ENCODE assay signal across 11 mouse cellular contexts in the genomic region with DNA sequence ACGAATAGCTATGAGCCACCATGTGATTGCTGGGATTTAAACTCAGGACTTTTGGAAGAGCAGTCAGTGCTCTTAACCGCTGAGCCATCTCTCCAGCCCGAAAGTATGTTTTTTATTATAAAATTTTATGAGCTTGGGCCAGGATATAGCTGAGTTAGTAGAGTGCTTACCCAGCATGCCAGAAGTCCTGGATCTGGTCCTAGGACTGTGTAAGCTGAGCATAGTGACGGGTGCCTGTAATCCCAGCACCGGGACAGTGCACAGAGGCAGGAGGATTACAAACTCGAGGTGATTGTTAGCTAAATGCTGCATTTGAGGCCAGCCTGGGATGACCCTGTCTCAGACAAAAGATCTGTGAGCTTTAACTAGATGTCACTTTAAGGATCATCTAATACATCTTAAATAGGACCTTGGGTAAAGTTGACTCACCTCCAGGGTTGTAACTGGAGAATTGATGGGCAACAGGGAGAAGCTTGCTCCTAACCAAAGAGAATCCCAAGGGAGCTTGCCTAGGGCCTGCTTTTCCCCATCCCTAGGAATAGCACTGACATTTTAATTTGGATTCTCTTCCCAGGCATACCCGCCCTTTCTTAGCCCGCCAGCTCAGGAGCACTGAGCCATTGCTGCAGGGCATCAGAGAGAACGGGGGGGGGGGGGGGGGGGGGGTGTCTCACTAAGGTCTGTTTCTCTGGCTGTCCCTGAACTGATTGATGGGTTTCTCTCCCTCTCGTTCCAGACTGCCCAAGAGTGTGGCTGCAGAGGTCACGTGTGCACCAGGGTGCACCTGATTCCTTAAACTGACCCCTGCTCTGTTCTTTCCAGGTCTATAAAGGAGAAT. TPM values are rescaled to one million over a fixed set of nuclear protein-coding genes. Genes with fewer than 3 reads are reported as not detected.
DNase-seq lines count a peak whose midpoint lies in the region; ATAC-seq and TF ChIP-seq lines count a peak whose summit lies in the region.
"Had no signal": no experiment of that assay in that cellular context is flagged by ENCODE, and none has a peak within 500 bp of the region (broad histone marks: within the 10 kb centered on the region; RNA-seq: fewer than 3 reads in every experiment).

No protein-coding gene starts in this region.

- H3K4me3 ChIP-seq in layer of hippocampus, adult 2 months, result no peak overlapping the region
- no peak overlapping the region for H3K4me3 ChIP-seq in embryonic facial prominence, embryonic 13.5 days
- no peak overlapping the region for H3K4me3 ChIP-seq in olfactory bulb, adult 2 months (ENCODE audit: insufficient read depth, low read depth, low read length)
- no peak overlapping the region for H3K4me3 ChIP-seq in intestine, embryonic 15.5 days (replicated peaks)
- H3K4me3 ChIP-seq: heart, adult 2 months had no signal

- DNase-seq in layer of hippocampus, adult 2 months (ENCODE audit: low spot score in 2 of 2), result no peak
- DNase-seq in layer of hippocampus, adult 9-11 months, result no peak
- DNase-seq in ZHBTc4 (ENCODE audit: low read depth, low spot score), result peak; percentile 17
- DNase-seq in testis, postnatal 10 days (ENCODE audit: low spot score), result no peak
- DNase-seq: cerebellum, adult 2 months; heart, adult 2 months; heart, postnatal 14 days; thymus, postnatal 25 days had no signal

- peaks cover 17% of the 10 kb centered on the region for H3K36me3 ChIP-seq in embryonic facial prominence, embryonic 13.5 days
- no peaks in the 10 kb centered on the region for H3K36me3 ChIP-seq in intestine, embryonic 15.5 days

- H3K4me2 ChIP-seq in embryonic facial prominence, embryonic 13.5 days, result no peak overlapping the region
- no peak overlapping the region for H3K4me2 ChIP-seq in intestine, embryonic 15.5 days (replicated peaks)

- WGBS in embryonic facial prominence, embryonic 13.5 days, result 48% methylated on average over 11 of the region's 11 CpGs
- WGBS in olfactory bulb, adult 2 months, result 63% methylated on average over 11 of the region's 11 CpGs
- 66% methylated on average over 11 of the region's 11 CpGs for WGBS in intestine, embryonic 15.5 days

- H3K9ac ChIP-seq in embryonic facial prominence, embryonic 13.5 days, result no peak overlapping the region
- no peak overlapping the region for H3K9ac ChIP-seq in intestine, embryonic 15.5 days

- peak; percentile 48; the same call in 1 of the 2 replicates for ATAC-seq in embryonic facial prominence, embryonic 13.5 days (ENCODE audit: insufficient number of reproducible peaks, insufficient read depth, low FRiP score, low TSS enrichment, low read depth)
- no peak for ATAC-seq in intestine, embryonic 15.5 days

- no peaks in the 10 kb centered on the region for H3K9me3 ChIP-seq in embryonic facial prominence, embryonic 13.5 days
- no peaks in the 10 kb centered on the region for H3K9me3 ChIP-seq in intestine, embryonic 15.5 days

- 0 out of 2 replicates have a peak, but pooled peaks have one; percentile 12 for TF ChIP-seq CTCF in layer of hippocampus, adult 2 months (conservative IDR thresholded peaks at IDR 0.05)
- TF ChIP-seq CTCF in olfactory bulb, adult 2 months (IDR thresholded peaks at IDR 0.05; ENCODE audit: insufficient read depth, low read depth, low read length), result no peak

- no peak overlapping the region; the same call in 1 of the 2 replicates for H3K27ac ChIP-seq in layer of hippocampus, adult 2 months
- H3K27ac ChIP-seq in embryonic facial prominence, embryonic 13.5 days, result no peak overlapping the region; the same call in 1 of the 2 replicates
- peak overlapping the region; percentile 73; the same call in 1 of the 2 replicates for H3K27ac ChIP-seq in olfactory bulb, adult 2 months (ENCODE audit: insufficient read depth, low read depth, low read length)
- no peak overlapping the region for H3K27ac ChIP-seq in intestine, embryonic 15.5 days
- H3K27ac ChIP-seq: heart, adult 2 months had no signal

- H3K27me3 ChIP-seq in embryonic facial prominence, embryonic 13.5 days, result no peaks in the 10 kb centered on the region
- no peaks in the 10 kb centered on the region for H3K27me3 ChIP-seq in intestine, embryonic 15.5 days (replicated peaks)

- H3K4me1 ChIP-seq in embryonic facial prominence, embryonic 13.5 days, result peaks cover 17% of the 10 kb centered on the region
- 0 out of 2 replicates have a peak, but pooled peaks cover 2% of the 10 kb centered on the region for H3K4me1 ChIP-seq in olfactory bulb, adult 2 months (ENCODE audit: control insufficient read depth, insufficient read depth, low read length)
- no peaks in the 10 kb centered on the region for H3K4me1 ChIP-seq in intestine, embryonic 15.5 days (replicated peaks)

- no peak for TF ChIP-seq POLR2A in olfactory bulb, adult 2 months (IDR thresholded peaks at IDR 0.05; ENCODE audit: insufficient read depth, low read depth, low read length)

RNA-seq across cellular contexts. Expression of a gene that starts 15.8 kb away (rescaled TPM):
- 10 to 100 TPM; 10.3 to 12.8 TPM for total RNA-seq in layer of hippocampus, adult 2 months (2021)
- 6.1 and 7.2 TPM in 2 replicates for polyA plus RNA-seq in embryonic facial prominence, embryonic 13.5 days (2015; fragmentation: Nextera tagmentation; extraction: Ambion mirVana)
- not detected in 2 replicates for polyA plus RNA-seq in olfactory bulb, adult 2 months (2012; ENCODE audit: insufficient read depth, insufficient read length, low replicate concordance, missing spikeins)
- 3.8 and 3.9 TPM in 2 replicates for polyA plus RNA-seq in intestine, embryonic 15.5 days (2015; fragmentation: Nextera tagmentation; extraction: Ambion mirVana)

RNA-seq across cellular contexts. Expression of a gene that starts 42.7 kb away (rescaled TPM):
- 10 to 100 TPM; 48.8 to 51.1 TPM for total RNA-seq in layer of hippocampus, adult 2 months (2021)
- 25.8 and 28.0 TPM in 2 replicates for polyA plus RNA-seq in embryonic facial prominence, embryonic 13.5 days (2015; fragmentation: Nextera tagmentation; extraction: Ambion mirVana)
- polyA plus RNA-seq in olfactory bulb, adult 2 months (2012; ENCODE audit: insufficient read depth, insufficient read length, low replicate concordance, missing spikeins), result not detected in 2 replicates
- 22.3 and 26.8 TPM in 2 replicates for polyA plus RNA-seq in intestine, embryonic 15.5 days (2015; fragmentation: Nextera tagmentation; extraction: Ambion mirVana)

RNA-seq across cellular contexts. Expression of a gene that starts 55.8 kb away (rescaled TPM):
- total RNA-seq in layer of hippocampus, adult 2 months (2021), result 10 to 100 TPM; 48.7 to 49.1 TPM
- 87.3 and 98.5 TPM in 2 replicates for polyA plus RNA-seq in embryonic facial prominence, embryonic 13.5 days (2015; fragmentation: Nextera tagmentation; extraction: Ambion mirVana)
- polyA plus RNA-seq in olfactory bulb, adult 2 months (2012; ENCODE audit: insufficient read depth, insufficient read length, low replicate concordance, missing spikeins), result not detected in 2 replicates
- 53.4 and 59.8 TPM in 2 replicates for polyA plus RNA-seq in intestine, embryonic 15.5 days (2015; fragmentation: Nextera tagmentation; extraction: Ambion mirVana)

Comparison
In these comparisons a context has a peak if more than half of its experiments do, and no peak if none do; other contexts are left out.
1. RNA of a gene that starts 42.7 kb away (polyA plus RNA-seq): 22.3 to 26.8 TPM in intestine, embryonic 15.5 days and 25.8 to 28.0 TPM in embryonic facial prominence, embryonic 13.5 days; not detected in olfactory bulb, adult 2 months; every median in the first group is over 10 times any median in the second.